Mouse (Mus musculus) ES-Bruce4 (cell line): ENCODE data around the gene Lrp4. TPM values are rescaled to one million over a fixed set of nuclear protein-coding genes. Genes with fewer than 3 reads are reported as not detected.
A peak's percentile ranks its signal among the peaks of the same experiment; 100 is the strongest.
"Not testable (repeated sequence)": the region's sequence is repeated elsewhere in the genome, so short reads cannot be mapped to it uniquely, and the experiment has no call there.

ENCODE experiments used
- H3K27ac ChIP-seq: 2 replicates; pipeline ENCODE4 v1.5.1; 2012; ENCODE audit warnings: low read length, inconsistent platforms; ENCODE audit not compliant: insufficient read depth
- H3K27me3 ChIP-seq: 2 replicates; pipeline ENCODE4 v1.6.1; 2012; ENCODE audit warnings: mild to moderate bottlenecking, low read length, inconsistent platforms; ENCODE audit not compliant: control insufficient read depth, poor library complexity, insufficient read depth, severe bottlenecking
- H3K36me3 ChIP-seq: 2 replicates; pipeline ENCODE4 v1.6.1; 2012; ENCODE audit warnings: inconsistent platforms, mild to moderate bottlenecking, low read length, moderate library complexity; ENCODE audit not compliant: control insufficient read depth, poor library complexity, insufficient read depth, severe bottlenecking
- H3K4me1 ChIP-seq: one replicate; pipeline ENCODE4 v1.8.1; 2011; ENCODE audit warnings: low read length; ENCODE audit not compliant: control insufficient read depth, insufficient read depth
- H3K4me3 ChIP-seq: 2 replicates; pipeline ENCODE4 v1.5.1; 2011; ENCODE audit warnings: low read depth, mild to moderate bottlenecking, low read length
- H3K9ac ChIP-seq: 2 replicates; pipeline ENCODE4 v1.6.1; 2012; ENCODE audit warnings: low read depth, mild to moderate bottlenecking, inconsistent platforms; ENCODE audit not compliant: poor library complexity, severe bottlenecking
- H3K9me3 ChIP-seq: replicated peaks from 2 replicates; pipeline ENCODE4 v1.6.1; 2012; ENCODE audit warnings: mild to moderate bottlenecking, low read length, inconsistent platforms; ENCODE audit not compliant: control insufficient read depth, poor library complexity, insufficient read depth, severe bottlenecking
- CTCF ChIP-seq: IDR thresholded peaks from one replicate; pipeline ENCODE4 v1.8.1; 2011; ENCODE audit warnings: low read depth, low read length
- EP300 ChIP-seq: IDR thresholded peaks from 2 replicates; pipeline ENCODE4 v1.6.1; 2011; ENCODE audit warnings: low read depth, low read length; ENCODE audit not compliant: insufficient read depth
- POLR2A ChIP-seq: IDR thresholded peaks from one replicate; pipeline ENCODE4 v1.8.1; 2011; ENCODE audit warnings: low read length; ENCODE audit not compliant: insufficient read depth
- polyA plus RNA-seq: library from polyadenylated mRNA; stranded (reverse); fragments of >200 nt; gene quantifications from 2 replicates; pipeline ENCODE4 v1.2.4, GENCODE M21; 2011; ENCODE audit warnings: low read depth; ENCODE audit not compliant: missing spikeins, insufficient read depth, insufficient read length

Gene Lrp4
- polyA plus RNA-seq, 1 experiment: 6.2 TPM

DNA sequence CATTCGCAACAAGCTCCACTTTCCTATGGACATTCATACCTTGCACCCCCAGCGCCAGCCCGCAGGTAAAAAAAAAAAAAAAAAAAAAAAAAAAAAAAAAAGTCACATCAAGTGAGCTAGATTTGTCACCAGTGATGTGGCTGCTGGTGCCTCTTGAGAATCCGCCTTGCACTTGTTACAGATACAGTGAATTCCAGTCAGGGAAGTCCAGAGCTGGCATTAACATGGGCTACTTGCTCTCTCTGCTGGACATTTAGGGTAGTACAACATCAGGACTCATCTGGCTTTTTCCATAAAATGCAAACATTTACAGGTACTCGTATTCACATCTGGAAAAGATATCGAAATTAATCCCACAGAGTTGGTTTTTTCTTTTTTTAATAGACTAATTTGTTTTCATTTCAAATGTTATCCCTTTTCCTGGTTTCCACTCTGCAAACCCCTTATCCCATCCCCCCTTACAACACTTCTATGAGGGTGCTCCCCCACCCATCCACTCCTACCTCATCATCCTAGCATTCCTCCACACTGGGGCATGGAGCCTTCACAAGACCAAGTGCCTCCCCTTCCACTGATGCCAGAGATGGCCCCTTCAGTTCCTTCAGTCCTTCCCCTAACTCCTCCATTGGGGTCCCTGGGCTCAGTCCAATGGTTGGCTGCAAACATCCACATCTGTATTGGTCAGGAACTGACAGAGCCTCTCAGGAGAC, 23.6 kb downstream of the Lrp4 start:
- Histone ChIP-seq H3K9ac (no peak overlapping the region), H3K36me3 (no peaks in the 10 kb centered on the region), H3K9me3 (no peaks in the 10 kb centered on the region), H3K4me3 (no peak overlapping the region), H3K27me3 (no peaks in the 10 kb centered on the region), H3K4me1 (no peaks in the 10 kb centered on the region), H3K27ac (no peak overlapping the region)
- TF ChIP-seq EP300: no peak
- TF ChIP-seq POLR2A: no peak
- TF ChIP-seq CTCF: peak; percentile 13

DNA sequence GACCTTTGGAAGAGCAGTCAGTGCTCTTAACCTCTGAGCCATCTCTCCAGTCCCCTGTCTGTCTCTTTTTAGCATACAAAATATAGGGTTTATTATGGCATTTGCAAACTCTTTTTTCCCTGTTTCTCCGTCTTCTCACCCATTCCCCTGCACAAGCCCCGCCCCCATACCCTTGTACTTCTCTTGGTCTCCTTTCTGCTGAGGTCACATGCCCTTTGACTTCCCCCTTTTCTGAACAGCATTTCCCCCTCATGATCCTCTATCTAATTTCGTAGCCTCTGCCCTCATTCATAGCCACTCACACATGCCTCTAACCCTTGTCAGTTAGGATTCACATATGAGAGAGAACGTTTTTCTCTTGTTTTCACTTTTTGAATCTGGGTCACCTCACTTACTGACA, 27.4 kb downstream of the Lrp4 start:
- H3K9ac ChIP-seq: no peak overlapping the region
- H3K27ac ChIP-seq: no peak overlapping the region
- no peak for TF ChIP-seq POLR2A
- TF ChIP-seq EP300: no peak
- TF ChIP-seq CTCF: no peak
- no peaks in the 10 kb centered on the region for H3K4me1 ChIP-seq
- no peaks in the 10 kb centered on the region for H3K27me3 ChIP-seq
- no peaks in the 10 kb centered on the region for H3K9me3 ChIP-seq
- no peak overlapping the region for H3K4me3 ChIP-seq
- no peaks in the 10 kb centered on the region for H3K36me3 ChIP-seq

DNA sequence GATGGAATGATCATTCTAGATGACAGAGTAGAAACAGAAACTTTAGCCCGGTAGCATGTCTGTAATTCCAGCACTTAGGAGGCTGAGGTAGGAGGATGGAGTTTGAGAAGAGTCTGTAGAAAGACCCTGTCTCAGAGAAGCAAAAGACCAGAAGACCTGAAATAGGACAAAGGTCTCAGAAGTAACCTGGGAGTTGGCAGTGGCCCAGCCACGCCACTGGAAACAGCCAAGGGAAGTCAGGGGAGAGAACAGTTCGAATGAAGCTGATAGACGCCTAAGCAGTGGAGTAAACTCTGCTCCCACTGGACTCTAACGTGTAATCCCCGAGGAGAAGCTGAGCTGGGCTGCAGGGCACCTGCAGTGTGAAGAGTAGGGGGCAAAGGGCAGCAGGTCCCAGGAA, 27.9 kb downstream of the Lrp4 start:
- no peak overlapping the region for H3K9ac ChIP-seq
- H3K4me1 ChIP-seq: no peaks in the 10 kb centered on the region
- no peaks in the 10 kb centered on the region for H3K9me3 ChIP-seq
- no peaks in the 10 kb centered on the region for H3K27me3 ChIP-seq
- TF ChIP-seq EP300 (no peak), CTCF (no peak), POLR2A (no peak)
- no peak overlapping the region for H3K4me3 ChIP-seq
- no peak overlapping the region for H3K27ac ChIP-seq
- no peaks in the 10 kb centered on the region for H3K36me3 ChIP-seq

DNA sequence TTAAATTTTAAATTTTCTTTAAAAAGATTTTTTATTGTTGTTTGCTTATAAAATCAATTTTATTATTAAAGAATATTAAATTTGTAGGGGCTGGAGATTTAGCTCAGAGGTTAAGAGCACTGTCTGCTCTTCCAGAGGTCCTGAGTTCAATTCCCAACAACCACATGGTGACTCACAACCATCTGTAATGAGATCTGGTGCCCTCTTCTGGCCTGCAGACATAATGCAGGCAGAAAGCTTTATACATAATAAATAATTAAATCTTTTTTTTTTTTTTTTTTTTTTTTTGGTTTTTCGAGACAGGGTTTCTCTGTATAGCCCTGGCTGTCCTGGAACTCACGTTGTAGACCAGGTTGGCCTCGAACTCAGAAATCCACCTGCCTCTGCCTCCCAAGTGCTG, 30.0 kb downstream of the Lrp4 start:
- H3K9ac ChIP-seq, H3K36me3 ChIP-seq, H3K27me3 ChIP-seq, H3K4me1 ChIP-seq, H3K9me3 ChIP-seq, H3K27ac ChIP-seq, H3K4me3 ChIP-seq: not testable (repeated sequence)

DNA sequence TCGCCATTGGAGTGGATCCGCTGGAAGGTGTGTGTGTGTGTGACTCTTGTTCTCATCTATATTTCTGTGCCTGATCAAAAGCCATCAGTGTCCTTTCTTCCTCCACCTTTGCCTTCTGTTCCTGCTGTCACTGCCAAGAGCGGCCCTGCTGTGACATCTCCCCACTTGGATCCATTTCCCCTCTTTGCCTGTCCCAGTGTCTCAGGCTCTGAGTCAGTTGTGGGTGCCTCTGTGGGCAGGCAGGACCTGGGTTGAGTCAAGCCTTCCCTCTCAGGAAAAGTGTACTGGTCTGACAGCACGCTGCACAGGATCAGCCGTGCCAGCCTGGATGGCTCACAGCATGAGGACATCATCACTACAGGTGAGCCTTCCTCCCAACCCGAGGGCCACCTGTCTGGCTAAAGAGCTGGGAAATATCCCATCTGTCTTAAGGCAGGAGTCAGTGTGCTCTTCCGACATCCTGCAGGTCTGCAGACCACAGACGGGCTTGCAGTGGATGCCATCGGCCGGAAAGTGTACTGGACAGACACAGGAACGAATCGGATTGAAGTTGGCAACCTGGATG, 34.8 kb downstream of the Lrp4 start:
- TF ChIP-seq CTCF (no peak), EP300 (no peak), POLR2A (no peak)
- H3K9ac ChIP-seq: no peak overlapping the region
- H3K27me3 ChIP-seq: no peaks in the 10 kb centered on the region
- H3K9me3 ChIP-seq: no peaks in the 10 kb centered on the region
- no peak overlapping the region for H3K27ac ChIP-seq
- no peaks in the 10 kb centered on the region for H3K4me1 ChIP-seq
- no peaks in the 10 kb centered on the region for H3K36me3 ChIP-seq
- H3K4me3 ChIP-seq: no peak overlapping the region

DNA sequence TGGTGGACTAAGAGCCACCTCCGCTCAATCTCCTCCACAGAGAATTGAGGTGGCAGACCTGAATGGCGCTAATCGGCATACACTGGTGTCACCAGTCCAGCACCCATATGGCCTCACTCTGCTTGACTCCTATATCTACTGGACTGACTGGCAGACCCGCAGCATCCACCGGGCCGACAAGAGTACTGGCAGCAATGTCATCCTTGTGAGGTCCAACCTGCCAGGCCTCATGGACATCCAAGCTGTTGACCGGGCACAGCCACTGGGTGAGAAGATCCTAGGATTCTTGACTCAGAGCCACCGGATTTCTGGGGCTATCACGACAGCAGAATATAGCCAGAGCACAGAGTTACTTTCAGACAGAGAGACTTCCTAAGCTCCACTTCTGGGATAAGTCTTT, 36.7 kb downstream of the Lrp4 start:
- Histone ChIP-seq H3K9ac (no peak overlapping the region), H3K4me3 (no peak overlapping the region), H3K36me3 (no peaks in the 10 kb centered on the region), H3K27ac (no peak overlapping the region), H3K9me3 (no peaks in the 10 kb centered on the region), H3K27me3 (no peaks in the 10 kb centered on the region), H3K4me1 (no peaks in the 10 kb centered on the region)
- TF ChIP-seq EP300: no peak
- no peak for TF ChIP-seq CTCF
- no peak for TF ChIP-seq POLR2A
